Mouse (Mus musculus) forebrain, embryonic 10.5 days (tissue): ENCODE results near the gene Tmem259. TPM values are rescaled to one million over a fixed set of nuclear protein-coding genes. Genes with fewer than 3 reads are reported as not detected.

ENCODE experiments used
- DNase-seq: peaks from one replicate; pipeline ENCODE4 v3.0.0-alpha.2; 2017; ENCODE audit warnings: low spot score; ENCODE audit errors: extremely low spot score
- H3K27ac ChIP-seq: fragments of 300-500 bp; sonication (generic); 2 replicates; pipeline ENCODE4 v1.5.1; 2016; ENCODE audit warnings: mild to moderate bottlenecking
- H3K27me3 ChIP-seq: fragments of 300-500 bp; sonication (generic); 2 replicates; pipeline ENCODE4 v1.6.1; 2016; ENCODE audit warnings: mild to moderate bottlenecking; ENCODE audit not compliant: poor library complexity, severe bottlenecking
- H3K36me3 ChIP-seq: fragments of 300-500 bp; sonication (generic); replicated peaks from 2 replicates; pipeline ENCODE4 v1.6.1; 2016; ENCODE audit warnings: mild to moderate bottlenecking, moderate library complexity
- H3K4me1 ChIP-seq: fragments of 300-500 bp; sonication (generic); 2 replicates; pipeline ENCODE4 v1.6.1; 2016
- H3K4me3 ChIP-seq: fragments of 300-500 bp; sonication (generic); 2 replicates; pipeline ENCODE4 v1.5.1; 2016; ENCODE audit warnings: mild to moderate bottlenecking, moderate library complexity
- H3K9me3 ChIP-seq: fragments of 300-500 bp; sonication (generic); 2 replicates; pipeline ENCODE4 v1.6.1; 2016; ENCODE audit warnings: mild to moderate bottlenecking, moderate library complexity
- WGBS: fragments of 180-500 bp; shearing (Covaris S2); methylation state at CpG from one replicate; pipeline ENCODE4 v1.1.7; 2016; 5-methylcytosine and 5-hydroxymethylcytosine counted together
- polyA plus RNA-seq: library from polyadenylated mRNA; unstranded; fragments of >200 nt; fragmentation: Nextera tagmentation; extraction: Ambion mirVana; gene quantifications from 2 replicates; pipeline ENCODE4 v1.2.1, GENCODE M21; 2016

Tmem259 gene
- polyA plus RNA-seq, 1 experiment from 2014 or later = 8.4 TPM

GRCm38 (mm10) chr10:79983205-79983604 is 925 bp downstream of the Tmem259 start:
- WGBS = 85% methylated on average over 5 of the region's 5 CpGs
- H3K9me3 ChIP-seq = no peaks in the 10 kb centered on the region
- H3K4me3 ChIP-seq = peak overlapping the region; percentile 80
- peaks cover 43% of the 10 kb centered on the region for H3K36me3 ChIP-seq
- peak overlapping the region; percentile 92 for H3K27ac ChIP-seq
- peaks cover 60% of the 10 kb centered on the region for H3K4me1 ChIP-seq
- DNase-seq = no peak
- H3K27me3 ChIP-seq = peaks cover 24% of the 10 kb centered on the region

DNA sequence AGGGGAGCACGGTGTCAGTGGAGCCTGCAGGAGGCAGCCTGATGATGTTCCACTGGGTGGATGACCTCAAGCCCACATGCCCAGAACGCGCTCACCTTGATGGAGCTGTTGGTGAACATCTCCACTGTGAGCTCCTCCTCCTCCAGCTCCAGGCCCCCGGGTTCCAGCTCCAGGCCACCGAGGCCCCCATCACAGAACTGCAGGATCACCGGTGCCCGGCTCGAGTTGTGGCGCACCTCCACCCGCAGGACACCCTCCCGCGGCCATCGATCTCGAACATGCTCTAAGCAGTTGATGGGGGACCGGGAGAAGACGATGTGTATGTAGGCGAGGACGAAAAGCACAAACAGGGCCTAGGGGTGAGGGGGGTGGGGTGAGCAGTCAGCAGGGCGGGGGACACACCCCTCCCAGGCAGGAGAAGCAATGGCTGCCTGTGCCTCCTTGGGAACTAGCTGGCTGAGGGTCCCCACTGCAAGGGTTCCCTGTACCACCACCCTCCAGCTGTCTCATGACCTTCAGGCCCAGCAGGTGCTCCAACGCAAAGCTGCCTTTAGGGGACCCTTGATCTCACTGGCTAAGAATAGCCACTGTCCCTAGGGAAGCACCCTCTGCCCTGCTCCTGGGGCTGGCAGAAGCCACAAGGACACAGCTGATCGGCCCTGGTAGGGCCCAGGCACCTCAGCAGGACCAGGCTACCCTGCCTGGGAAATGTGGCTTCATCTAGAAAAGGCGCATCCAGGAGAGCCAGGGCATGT is 4.6 kb downstream of the Tmem259 start:
- H3K27me3 ChIP-seq = peaks cover 20% of the 10 kb centered on the region
- H3K9me3 ChIP-seq = peaks cover 10% of the 10 kb centered on the region; the same call in 1 of the 2 replicates
- peaks cover 32% of the 10 kb centered on the region for H3K4me1 ChIP-seq
- WGBS = 95% methylated on average over 22 of the region's 22 CpGs
- H3K36me3 ChIP-seq = peaks cover 79% of the 10 kb centered on the region
- H3K4me3 ChIP-seq = 0 out of 2 replicates have a peak overlapping the region, but pooled peaks have one; percentile 0
- H3K27ac ChIP-seq = no peak overlapping the region
- no peak for DNase-seq

DNA sequence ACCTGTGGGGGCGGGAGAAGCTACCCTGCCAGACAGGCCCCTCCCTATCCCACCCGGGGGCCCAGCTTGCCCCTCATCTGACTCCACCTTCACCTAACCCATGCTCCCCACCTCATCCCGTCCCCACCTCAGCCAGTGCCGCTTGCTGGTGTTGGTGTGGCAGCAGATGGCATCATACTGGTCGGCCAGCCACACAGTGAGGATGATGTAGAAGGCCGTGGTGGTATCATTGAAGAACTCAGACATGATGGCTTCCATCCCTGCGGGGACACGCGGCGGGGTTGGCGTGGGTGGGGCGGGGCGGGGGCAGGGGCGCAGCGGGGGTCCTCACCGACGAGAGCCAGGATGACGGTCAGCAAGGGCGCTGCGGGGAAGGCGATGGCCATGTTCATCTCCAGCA is 6.1 kb downstream of the Tmem259 start:
- no peak for DNase-seq
- Histone ChIP-seq H3K4me1 (peaks cover 21% of the 10 kb centered on the region), H3K27ac (no peak overlapping the region), H3K9me3 (peaks cover 10% of the 10 kb centered on the region; the same call in 1 of the 2 replicates), H3K4me3 (0 out of 2 replicates have a peak overlapping the region, but pooled peaks have one; percentile 2), H3K36me3 (peaks cover 90% of the 10 kb centered on the region), H3K27me3 (peaks cover 30% of the 10 kb centered on the region)
- 96% methylated on average over 21 of the region's 21 CpGs for WGBS

DNA sequence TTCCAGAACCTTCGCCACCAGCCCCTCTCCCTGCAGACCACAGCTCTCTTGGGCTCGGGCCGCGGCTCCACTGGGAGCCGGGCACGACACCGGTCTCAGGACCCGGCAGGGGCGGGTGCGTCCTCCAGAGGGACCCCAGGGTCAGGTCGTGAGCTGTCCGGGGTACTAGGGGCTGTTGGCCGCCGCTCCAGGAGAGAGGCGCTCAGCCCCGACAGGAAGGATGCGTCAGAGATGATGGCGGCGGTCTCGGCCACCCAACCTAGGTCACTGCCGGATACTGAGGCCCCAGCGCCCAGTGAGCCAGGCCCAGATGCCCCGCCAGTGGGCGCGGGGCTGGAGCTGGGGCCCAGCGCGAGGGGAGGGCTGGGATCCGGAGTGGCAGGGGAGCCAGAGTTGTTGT is 6.8 kb downstream of the Tmem259 start:
- H3K4me3 ChIP-seq = no peak overlapping the region; the same call in 1 of the 2 replicates
- H3K27me3 ChIP-seq = peaks cover 38% of the 10 kb centered on the region
- 79% methylated on average over 28 of the region's 28 CpGs for WGBS
- peaks cover 85% of the 10 kb centered on the region for H3K36me3 ChIP-seq
- peaks cover 10% of the 10 kb centered on the region; the same call in 1 of the 2 replicates for H3K9me3 ChIP-seq
- no peak overlapping the region for H3K27ac ChIP-seq
- peaks cover 16% of the 10 kb centered on the region for H3K4me1 ChIP-seq
- no peak for DNase-seq

- H3K4me1 ChIP-seq = peaks cover 15% of the 10 kb centered on the region
- H3K9me3 ChIP-seq = peaks cover 10% of the 10 kb centered on the region; the same call in 1 of the 2 replicates
- WGBS = 76% methylated on average over 36 of the region's 36 CpGs
- H3K27me3 ChIP-seq = peaks cover 44% of the 10 kb centered on the region
- no peak for DNase-seq
- no peak overlapping the region; the same call in 1 of the 2 replicates for H3K4me3 ChIP-seq
- H3K36me3 ChIP-seq = peaks cover 83% of the 10 kb centered on the region
- H3K27ac ChIP-seq = no peak overlapping the region
These were observed 7.4 kb downstream of the Tmem259 start for GRCm38 (mm10) chr10:79976722-79977107.

DNA sequence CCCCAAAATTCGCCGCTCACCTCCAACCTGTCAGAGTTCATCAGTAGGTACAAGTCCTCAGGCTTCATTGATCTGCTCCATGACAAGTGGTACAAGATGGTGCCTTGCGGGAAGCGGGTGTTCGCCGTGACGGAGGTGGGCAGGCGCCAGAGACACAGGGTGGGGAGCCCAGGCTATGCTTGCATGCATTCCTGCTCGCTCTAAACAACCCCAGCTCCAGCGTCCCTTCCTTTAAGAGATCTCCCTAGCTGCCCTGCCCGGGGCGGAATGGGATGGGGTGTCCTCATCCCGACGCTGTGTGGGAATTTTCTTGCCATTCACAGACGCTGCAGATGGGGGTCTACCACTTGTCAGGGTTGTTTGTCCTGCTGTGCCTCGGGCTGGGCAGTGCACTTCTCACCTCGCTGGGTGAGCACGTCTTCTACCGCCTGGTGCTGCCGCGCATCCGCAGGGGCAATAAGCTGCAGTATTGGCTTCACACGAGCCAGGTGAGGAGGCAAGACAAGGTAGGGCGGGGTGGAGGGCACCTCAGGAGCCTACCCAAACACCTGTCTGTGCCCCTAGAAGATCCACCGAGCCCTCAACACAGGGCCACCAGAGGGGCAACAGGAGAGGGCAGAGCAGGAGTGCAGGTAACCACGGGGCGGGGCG is 7.9 kb downstream of the Tmem259 start:
- WGBS = 86% methylated on average over 28 of the region's 28 CpGs
- H3K36me3 ChIP-seq = peaks cover 79% of the 10 kb centered on the region
- H3K9me3 ChIP-seq = peaks cover 10% of the 10 kb centered on the region; the same call in 1 of the 2 replicates
- peaks cover 15% of the 10 kb centered on the region for H3K4me1 ChIP-seq
- peaks cover 49% of the 10 kb centered on the region for H3K27me3 ChIP-seq
- H3K4me3 ChIP-seq = peak overlapping the region; percentile 5; the same call in 1 of the 2 replicates
- no peak overlapping the region for H3K27ac ChIP-seq
- no peak for DNase-seq

GRCm38 (mm10) chr10:79974668-79975067 is 9.5 kb downstream of the Tmem259 start:
- H3K27me3 ChIP-seq = peaks cover 64% of the 10 kb centered on the region
- H3K4me3 ChIP-seq = 0 out of 2 replicates have a peak overlapping the region, but pooled peaks have one; percentile 4
- WGBS = 88% methylated on average over 8 of the region's 8 CpGs
- peaks cover 21% of the 10 kb centered on the region for H3K4me1 ChIP-seq
- no peak overlapping the region for H3K27ac ChIP-seq
- no peak for DNase-seq
- H3K36me3 ChIP-seq = peaks cover 63% of the 10 kb centered on the region
- peaks cover 10% of the 10 kb centered on the region; the same call in 1 of the 2 replicates for H3K9me3 ChIP-seq

GRCm38 (mm10) chr10:79974087-79974486 is 10.0 kb downstream of the Tmem259 start:
- peaks cover 70% of the 10 kb centered on the region for H3K27me3 ChIP-seq
- DNase-seq = no peak
- H3K36me3 ChIP-seq = peaks cover 58% of the 10 kb centered on the region
- no peak overlapping the region for H3K27ac ChIP-seq
- H3K4me3 ChIP-seq = 0 out of 2 replicates have a peak overlapping the region, but pooled peaks have one; percentile 4
- WGBS = 88% methylated on average over 21 of the region's 21 CpGs
- peaks cover 21% of the 10 kb centered on the region for H3K4me1 ChIP-seq
- H3K9me3 ChIP-seq = peaks cover 10% of the 10 kb centered on the region; the same call in 1 of the 2 replicates

DNA sequence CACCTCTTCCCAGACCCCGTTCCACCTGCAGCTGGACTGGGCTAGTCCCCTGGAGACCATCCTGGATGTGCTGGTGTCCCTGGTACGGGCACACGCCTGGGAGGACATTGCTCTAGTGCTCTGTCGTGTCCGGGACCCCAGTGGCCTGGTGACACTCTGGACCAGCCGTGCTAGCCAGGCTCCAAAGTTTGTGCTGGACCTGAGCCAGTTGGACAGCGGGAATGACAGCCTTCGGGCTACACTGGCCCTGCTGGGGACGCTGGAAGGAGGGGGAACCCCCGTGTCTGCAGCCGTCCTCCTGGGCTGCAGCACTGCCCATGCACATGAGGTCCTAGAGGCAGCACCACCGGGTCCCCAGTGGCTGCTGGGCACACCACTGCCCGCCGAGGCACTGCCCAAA is 11.3 kb downstream of the Tmem259 start:
- Histone ChIP-seq H3K27me3 (peaks cover 75% of the 10 kb centered on the region), H3K27ac (no peak overlapping the region), H3K36me3 (peaks cover 55% of the 10 kb centered on the region), H3K9me3 (peaks cover 10% of the 10 kb centered on the region; the same call in 1 of the 2 replicates), H3K4me3 (no peak overlapping the region), H3K4me1 (peaks cover 18% of the 10 kb centered on the region)
- WGBS = 73% methylated on average over 14 of the region's 14 CpGs
- no peak for DNase-seq

GRCm38 (mm10) chr10:79971183-79971497 is 13.0 kb downstream of the Tmem259 start:
- DNase-seq = no peak
- peaks cover 18% of the 10 kb centered on the region for H3K4me1 ChIP-seq
- peaks cover 55% of the 10 kb centered on the region for H3K36me3 ChIP-seq
- 6% methylated on average over 21 of the region's 21 CpGs for WGBS
- H3K27me3 ChIP-seq = peaks cover 66% of the 10 kb centered on the region
- 0 out of 2 replicates have a peak, but pooled peaks cover 1% of the 10 kb centered on the region for H3K9me3 ChIP-seq
- H3K4me3 ChIP-seq = peak overlapping the region; percentile 50
- H3K27ac ChIP-seq = peak overlapping the region; percentile 59; the same call in 1 of the 2 replicates

DNA sequence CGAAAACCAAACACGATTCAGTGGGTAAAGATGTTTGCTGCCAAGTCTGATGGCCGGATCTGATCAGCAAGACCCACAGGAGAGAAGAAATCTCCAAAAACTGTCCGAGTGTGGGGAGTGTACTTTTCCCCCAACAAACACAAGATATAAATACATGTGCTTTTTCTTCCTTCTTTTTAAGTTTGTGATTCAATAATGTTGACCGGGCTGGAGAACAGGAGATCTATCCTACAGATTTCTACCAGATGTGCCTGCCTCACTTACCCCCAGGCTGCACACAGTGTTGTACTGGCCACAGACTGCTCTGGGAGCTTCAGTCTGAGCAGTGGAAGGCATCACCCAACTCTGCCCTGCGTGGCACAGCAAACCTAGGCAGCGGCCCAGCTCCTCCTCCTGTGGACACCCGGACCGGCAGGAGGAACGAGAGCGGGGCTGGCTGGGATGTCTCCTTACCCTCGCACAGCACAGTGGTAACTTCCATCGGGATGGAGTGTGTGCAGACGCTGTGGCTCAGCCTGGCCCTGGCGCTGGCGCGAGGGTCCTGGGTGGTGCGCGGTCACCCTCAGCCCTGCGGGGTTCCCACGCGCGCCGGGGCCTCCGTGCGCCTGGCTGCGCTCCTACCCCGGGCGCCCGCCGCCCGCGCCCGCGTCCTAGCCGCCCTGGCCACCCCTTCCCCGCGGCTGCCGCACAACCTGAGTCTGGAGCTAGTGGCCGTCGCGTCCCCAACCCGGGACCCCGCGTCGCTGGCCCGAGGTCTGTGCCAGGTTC is 13.5 kb downstream of the Tmem259 start, which contains the start of gene Grin3b:
Gene Grin3b (plus strand): TSS at position 301 of the 768 bp plus-strand sequence.
- Histone ChIP-seq H3K36me3 (peaks cover 55% of the 10 kb centered on the region), H3K4me3 (peak within 1 kb of the TSS; percentile 50), H3K27me3 (peaks cover 66% of the 10 kb centered on the region), H3K27ac (peak within 1 kb of the TSS; percentile 59; the same call in 1 of the 2 replicates), H3K9me3 (no peaks in the 10 kb centered on the region), H3K4me1 (peaks cover 18% of the 10 kb centered on the region)
- WGBS = 8% methylated on average over 47 of the region's 47 CpGs
- DNase-seq = no peak

DNA sequence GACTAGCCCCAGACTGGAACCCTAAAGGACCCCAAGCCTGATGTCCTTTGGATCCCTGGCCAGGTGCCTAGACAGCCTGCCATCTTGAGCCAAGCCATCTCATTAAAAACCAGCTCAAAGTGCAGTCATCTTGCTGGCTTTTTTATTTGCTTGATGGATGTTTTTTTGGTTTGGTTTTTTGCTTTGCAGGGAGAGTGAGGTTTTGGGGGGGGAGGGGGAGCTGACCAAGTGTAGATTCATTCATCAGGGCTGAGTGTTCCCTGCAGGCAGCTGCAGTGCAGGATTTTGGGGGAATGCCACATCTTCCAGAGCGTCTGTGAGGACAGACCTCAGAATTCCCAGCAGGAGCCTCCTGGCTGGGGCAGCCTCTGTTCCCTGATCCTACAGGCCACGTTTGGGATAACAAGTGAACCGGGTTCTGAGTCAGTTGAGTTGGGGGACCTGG is 15.0 kb downstream of the Tmem259 start:
- 20% methylated on average over 3 of the region's 3 CpGs for WGBS
- Histone ChIP-seq H3K27me3 (peaks cover 66% of the 10 kb centered on the region), H3K36me3 (peaks cover 55% of the 10 kb centered on the region), H3K4me3 (no peak overlapping the region), H3K9me3 (no peaks in the 10 kb centered on the region), H3K4me1 (peaks cover 18% of the 10 kb centered on the region), H3K27ac (no peak overlapping the region)
- no peak for DNase-seq
